Mouse (Mus musculus) urinary bladder, adult 2 months (tissue): Measurements from ENCODE around the gene Trim27. TPM values are rescaled to one million over a fixed set of nuclear protein-coding genes. Genes with fewer than 3 reads are reported as not detected.
A peak's percentile ranks its signal among the peaks of the same experiment; 100 is the strongest.

ENCODE experiments used
- DNase-seq: peaks from one replicate; pipeline ENCODE4 v3.0.0; 2022; ENCODE audit warnings: low spot score
- polyA plus RNA-seq: library from polyadenylated mRNA; depleted of rRNA; stranded (reverse); fragments of >200 nt; gene quantifications from 2 replicates; pipeline ENCODE4 v1.2.3, GENCODE M21; 2012

Trim27 gene
- polyA plus RNA-seq, 1 experiment, result 48.2 TPM

DNA sequence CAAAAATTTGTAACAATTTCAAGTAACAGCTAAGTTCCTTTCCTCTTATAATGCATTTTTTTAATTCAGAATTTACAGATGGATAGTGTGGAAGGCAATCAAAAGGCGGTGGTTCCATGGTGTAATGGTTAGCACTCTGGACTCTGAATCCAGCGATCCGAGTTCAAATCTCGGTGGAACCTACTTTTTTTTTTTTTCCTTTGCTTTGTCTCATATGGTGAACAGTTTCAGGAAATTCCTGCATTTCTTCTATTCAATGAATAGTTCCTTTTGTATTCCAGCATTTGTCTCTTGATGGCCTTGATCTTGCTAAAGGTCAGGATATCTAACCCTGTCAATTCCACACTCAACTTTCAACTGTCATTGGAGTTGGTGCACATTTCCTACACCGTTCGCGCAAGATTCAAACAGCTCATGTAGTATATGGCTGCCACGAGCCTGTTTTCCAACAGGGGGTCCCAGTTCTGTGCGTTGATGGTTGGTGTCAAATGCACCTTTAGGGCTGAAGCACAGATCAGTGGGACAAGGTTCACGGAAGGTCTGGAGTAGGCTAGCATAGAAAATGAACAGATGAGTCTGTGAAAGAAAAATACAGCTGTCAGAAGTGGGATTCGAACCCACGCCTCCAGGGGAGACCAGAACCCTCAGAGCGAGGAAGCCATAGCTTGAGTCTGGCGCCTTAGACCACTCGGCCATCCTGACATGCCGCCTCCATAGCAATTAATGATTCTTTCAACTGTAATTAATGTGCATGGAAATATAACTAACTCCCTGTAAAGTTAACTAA, 6.8 kb upstream of the Trim27 start:
- no peak for DNase-seq

DNA sequence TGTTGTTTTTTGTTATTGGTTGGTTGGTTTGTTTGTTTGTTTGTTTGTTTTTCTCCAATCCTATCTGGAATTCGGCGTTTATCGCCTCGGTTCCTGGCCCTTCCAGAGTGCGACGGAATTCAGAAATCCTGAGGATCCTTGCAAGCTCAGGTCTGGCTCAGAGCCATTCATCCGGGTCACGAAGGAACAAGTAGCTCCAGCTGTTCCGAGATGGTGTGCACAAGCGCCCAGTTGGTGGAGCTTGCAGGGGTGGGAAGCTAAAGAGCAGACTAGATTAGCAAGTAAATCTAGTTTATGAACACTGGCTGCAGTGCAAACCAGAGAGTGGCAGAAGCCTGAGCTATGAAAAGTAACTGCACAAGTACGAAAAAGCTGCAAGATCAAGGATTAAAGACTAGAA, 6.2 kb upstream of the Trim27 start:
- peak; percentile 64 for DNase-seq

DNA sequence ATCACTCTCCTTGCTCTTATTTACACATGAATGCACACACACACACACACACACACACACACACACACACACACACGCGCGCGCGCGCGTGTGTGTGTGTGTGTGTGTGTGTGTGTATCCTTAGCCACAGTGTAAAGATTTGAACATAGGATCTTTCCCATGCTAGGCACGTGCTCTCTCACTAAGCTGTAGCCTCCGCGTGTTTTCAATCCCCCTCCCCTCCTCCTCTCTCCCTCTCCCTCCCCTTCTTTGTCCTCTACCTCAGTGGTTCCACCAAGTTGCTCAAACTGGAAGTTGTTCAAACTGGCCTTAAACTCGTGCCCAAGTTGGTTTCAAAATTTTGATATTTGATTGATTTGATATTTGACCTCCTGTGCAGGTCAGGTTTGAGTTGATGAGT, 2.5 kb upstream of the Trim27 start:
- no peak for DNase-seq

GRCm38 (mm10) chr13:21177657-21178056, 1.6 kb upstream of the Trim27 start:
- DNase-seq, result no peak

DNA sequence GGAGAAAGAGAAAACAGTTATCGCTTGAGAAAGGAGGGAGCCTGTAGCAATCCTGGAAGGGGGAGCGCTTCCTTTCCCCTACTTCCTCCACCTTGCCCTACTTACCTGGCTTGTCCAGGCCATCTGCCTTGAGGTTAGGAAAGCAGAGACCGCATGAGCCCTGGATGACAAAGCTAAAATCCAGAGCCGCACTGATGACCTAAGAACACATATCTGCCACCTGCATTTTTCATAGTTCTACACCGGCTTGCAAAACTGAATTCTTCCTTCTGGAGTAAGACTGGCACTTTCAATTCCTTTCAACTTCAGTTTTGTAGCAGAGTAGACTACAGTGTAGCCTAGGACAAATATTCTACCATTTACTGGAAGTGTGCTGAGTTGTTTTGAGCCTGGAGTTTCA, 881 bp upstream of the Trim27 start:
- no peak for DNase-seq

DNA sequence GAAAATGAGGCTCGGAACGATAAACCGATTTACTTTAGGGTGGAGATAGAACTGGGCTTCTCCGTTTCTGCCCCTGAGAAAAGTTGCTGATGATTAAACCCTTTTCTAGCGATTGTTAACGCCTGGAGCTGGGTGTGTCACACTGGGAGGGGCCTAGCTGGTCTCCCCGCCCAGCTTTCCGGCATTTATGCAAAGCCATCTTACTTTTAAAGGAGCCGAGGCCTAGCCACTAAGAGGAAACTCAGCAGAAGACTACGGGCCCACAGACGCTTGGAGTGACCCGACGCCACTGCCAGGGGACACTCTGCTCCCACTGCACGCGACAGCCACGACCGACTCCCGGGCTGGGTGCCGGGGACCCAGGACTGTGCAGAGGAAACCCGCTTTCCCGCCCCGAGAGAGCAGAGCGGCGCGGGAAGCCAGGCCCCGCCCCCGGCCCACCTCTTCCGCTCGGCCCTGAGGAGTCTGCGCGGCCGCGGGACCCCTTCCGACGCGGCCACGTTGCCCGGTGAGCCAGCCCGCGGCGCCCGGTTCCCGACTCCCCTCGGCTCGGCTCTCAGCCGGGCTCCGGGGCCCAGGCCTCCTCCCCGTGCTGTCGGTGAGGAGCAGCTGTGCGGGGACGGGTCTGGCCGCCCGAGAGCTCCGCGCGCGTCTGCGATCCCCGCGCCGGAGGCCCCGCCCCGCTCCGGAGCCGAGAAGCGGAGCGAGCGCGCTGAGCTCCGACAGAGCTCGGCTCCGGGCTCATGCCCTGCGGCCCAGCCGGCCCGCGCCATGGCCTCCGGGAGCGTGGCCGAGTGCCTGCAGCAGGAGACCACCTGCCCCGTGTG, 692 bp downstream of the Trim27 start:
- peak; percentile 89 for DNase-seq

- peak; percentile 52 for DNase-seq
Observed at GRCm38 (mm10) chr13:21180551-21181530, 1.6 kb downstream of the Trim27 start.

- DNase-seq, result no peak
Observed at GRCm38 (mm10) chr13:21181996-21182395, 2.8 kb downstream of the Trim27 start.

DNA sequence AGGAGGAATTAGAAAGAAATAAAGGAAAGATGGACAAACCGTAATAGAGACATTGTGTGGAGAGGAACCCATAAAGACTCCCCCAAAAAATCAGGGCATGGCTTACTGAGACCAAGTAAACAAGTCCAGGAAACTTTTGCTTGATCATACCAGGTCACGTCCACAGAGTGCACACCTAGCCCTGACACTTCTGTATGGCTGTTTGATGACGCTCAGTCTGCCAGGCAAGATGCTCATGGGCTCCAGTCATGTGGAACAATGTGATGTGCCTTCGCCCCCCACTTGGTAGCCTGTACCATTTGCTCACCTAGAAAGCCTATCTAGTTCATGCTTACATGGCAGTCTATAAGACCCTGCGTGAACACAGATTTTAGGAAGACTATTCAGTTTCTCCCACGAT, 3.8 kb downstream of the Trim27 start:
- no peak for DNase-seq

- no peak for DNase-seq
Observed at GRCm38 (mm10) chr13:21183661-21184060, 4.4 kb downstream of the Trim27 start.

GRCm38 (mm10) chr13:21185521-21185920, 6.3 kb downstream of the Trim27 start:
- DNase-seq, result no peak

DNA sequence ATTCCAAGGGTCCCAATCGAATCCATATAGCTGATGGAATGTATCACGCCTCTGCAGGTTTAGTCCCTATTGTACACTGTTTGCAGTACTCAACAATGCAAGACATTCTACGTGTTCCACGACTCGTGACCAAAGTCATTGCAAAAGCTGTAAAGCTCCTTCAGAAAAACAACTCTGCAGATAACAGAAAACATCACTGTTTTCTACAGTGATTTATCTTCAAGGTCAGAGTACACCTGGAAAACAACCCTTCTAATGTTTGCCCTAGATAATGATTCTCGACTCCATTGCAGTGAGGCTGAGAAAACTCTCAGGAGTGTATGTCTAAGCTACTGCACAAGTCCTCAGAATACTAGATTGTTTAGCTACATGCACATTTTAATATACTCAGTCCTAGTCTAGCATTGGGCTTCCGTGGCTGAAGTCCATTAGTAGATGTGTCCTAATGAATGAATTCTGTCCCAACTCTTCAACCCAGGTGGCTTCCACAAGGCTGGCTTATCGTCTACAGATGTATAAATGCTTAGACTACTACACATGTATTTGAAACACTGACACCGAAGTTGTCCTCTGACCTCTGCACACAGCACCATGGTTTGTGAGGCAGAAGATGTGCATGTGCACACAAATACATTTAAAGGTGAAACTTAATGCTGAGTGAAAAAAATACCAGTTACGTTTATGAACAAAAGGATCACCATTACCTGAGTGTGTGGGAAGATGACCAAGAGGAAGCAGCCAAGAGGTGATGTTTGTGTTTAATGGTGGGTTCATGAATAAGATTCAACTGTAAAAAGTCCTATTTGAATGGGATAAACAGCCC, 16.4 kb downstream of the Trim27 start:
- no peak for DNase-seq

DNA sequence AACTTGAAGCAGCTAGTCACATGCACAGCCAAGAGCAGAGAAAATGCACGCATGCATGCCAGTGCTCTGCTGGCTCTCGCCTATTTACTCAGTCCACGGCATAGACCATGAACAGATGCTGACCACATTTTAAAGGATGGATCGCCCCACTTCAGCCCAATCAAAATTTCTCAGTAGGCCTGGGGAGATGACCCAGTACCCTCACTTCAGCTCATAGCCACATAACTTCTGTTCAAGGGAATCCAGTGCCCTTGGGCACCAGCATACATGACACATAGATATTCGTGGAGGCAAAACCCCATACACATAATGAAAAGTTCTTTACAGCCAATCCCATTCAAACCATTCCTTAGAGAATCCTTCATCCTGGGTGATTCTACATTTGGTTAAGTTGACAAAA, 18.5 kb downstream of the Trim27 start:
- no peak for DNase-seq

DNA sequence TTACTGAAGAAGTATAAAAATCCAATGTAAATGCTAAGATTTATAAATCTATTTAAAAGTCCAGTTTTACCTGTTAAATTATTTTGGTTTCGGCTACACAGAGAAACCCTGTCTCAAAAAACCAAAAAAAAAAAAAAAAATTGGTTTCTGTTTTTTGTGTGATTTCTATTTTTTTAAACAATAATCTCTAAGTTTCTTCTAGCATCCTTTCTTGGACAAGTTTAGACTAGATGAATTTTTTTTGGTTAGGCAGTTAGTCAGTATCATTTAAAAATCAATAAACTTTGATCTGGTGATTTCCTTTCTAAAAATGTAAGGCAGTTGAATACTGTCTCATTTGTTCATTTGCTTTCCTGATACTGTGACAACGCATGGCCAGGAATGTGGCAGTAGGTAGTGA, 19.1 kb downstream of the Trim27 start:
- no peak for DNase-seq

GRCm38 (mm10) chr13:21199046-21200028, 20.1 kb downstream of the Trim27 start:
- no peak for DNase-seq

DNA sequence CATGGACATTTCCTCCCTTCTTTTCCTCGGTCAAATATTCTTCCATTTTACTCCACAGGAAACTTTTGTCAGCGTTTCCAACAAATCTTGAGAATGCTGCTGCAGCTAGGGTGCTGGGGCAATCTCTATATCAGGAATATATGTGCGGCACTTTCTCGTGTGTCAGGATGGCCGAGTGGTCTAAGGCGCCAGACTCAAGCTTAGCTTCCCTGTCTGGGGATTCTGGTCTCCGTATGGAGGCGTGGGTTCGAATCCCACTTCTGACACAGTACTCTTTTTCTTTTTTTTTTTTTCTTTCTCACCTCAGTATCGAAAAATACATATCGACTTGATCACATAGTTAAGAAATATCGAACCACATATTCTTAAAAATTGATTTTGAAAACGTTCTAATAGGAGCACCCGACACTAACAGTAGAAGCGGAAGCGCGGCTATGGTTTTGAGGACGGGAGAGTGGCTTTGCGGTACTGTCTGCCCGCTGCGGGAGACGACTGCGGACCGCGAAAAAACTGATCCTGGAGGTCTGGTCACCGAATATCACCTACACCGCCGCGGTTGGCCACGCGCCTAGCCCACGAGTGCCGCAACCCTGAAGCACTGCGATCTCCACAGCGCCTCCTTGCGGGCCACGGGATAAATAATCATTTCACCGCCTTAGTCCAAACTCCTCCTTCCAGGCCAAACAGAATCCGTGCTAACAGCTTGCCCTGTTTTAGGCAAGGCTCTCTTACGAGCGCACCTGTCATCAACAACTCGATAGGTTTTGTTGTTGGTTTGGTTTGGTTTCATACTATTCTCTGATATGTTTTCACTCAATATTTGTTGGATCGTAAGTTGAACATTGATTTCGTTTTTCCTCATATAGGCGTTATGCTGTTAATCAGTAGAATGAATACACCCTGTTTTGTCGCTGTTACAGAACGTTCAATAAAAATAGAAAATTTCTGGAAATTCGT, 21.1 kb downstream of the Trim27 start:
- peak; percentile 89 for DNase-seq

GRCm38 (mm10) chr13:21215275-21215983, 36.2 kb downstream of the Trim27 start:
- peak; percentile 24 for DNase-seq

GRCm38 (mm10) chr13:21216781-21217180, 37.5 kb downstream of the Trim27 start:
- DNase-seq, result no peak
